Mouse (Mus musculus) neural tube, embryonic 10.5 days (tissue): ENCODE results near the gene Utp14b.

ENCODE experiments used
- DNase-seq: peaks from one replicate; pipeline ENCODE4 v3.0.0-alpha.2; 2017; ENCODE audit warnings: low spot score; ENCODE audit errors: extremely low spot score

Utp14b gene

GRCm38 (mm10) chr1:78657671-78658440, at the start of gene Utp14b, which contains the start of gene Acsl3:
Gene Utp14b (plus strand): TSS chr1:78658038.
Gene Acsl3 (plus strand): TSS chr1:78657825.
- DNase-seq, result peak; percentile 98

- no peak for DNase-seq
Observed at GRCm38 (mm10) chr1:78609134-78609907, 48.5 kb upstream of the Utp14b start.

GRCm38 (mm10) chr1:78611039-78611438, 46.8 kb upstream of the Utp14b start:
- DNase-seq, result no peak

- no peak for DNase-seq
Observed at GRCm38 (mm10) chr1:78612959-78613358, 44.9 kb upstream of the Utp14b start.

- DNase-seq, result no peak
Observed at GRCm38 (mm10) chr1:78624352-78624751, 33.5 kb upstream of the Utp14b start.

GRCm38 (mm10) chr1:78634486-78634885, 23.4 kb upstream of the Utp14b start:
- DNase-seq, result no peak

- DNase-seq, result no peak
Observed at GRCm38 (mm10) chr1:78640871-78641270, 17.0 kb upstream of the Utp14b start.

GRCm38 (mm10) chr1:78641791-78642190, 16.0 kb upstream of the Utp14b start:
- no peak for DNase-seq

- no peak for DNase-seq
Observed at GRCm38 (mm10) chr1:78642197-78642596, 15.6 kb upstream of the Utp14b start.

- DNase-seq, result no peak
Observed at GRCm38 (mm10) chr1:78647317-78647885, 10.4 kb upstream of the Utp14b start.

- no peak for DNase-seq
Observed at GRCm38 (mm10) chr1:78649269-78650061, 8.4 kb upstream of the Utp14b start.

GRCm38 (mm10) chr1:78656472-78656871, 1.4 kb upstream of the Utp14b start:
- peak; percentile 24 for DNase-seq

- DNase-seq, result peak; percentile 26
Observed at GRCm38 (mm10) chr1:78657021-78657629, 713 bp upstream of the Utp14b start.

- DNase-seq, result peak; percentile 17
Observed at GRCm38 (mm10) chr1:78658441-78659269, 817 bp downstream of the Utp14b start.

GRCm38 (mm10) chr1:78659270-78659823, 1.5 kb downstream of the Utp14b start:
- no peak for DNase-seq

- no peak for DNase-seq
Observed at GRCm38 (mm10) chr1:78664326-78664725, 6.5 kb downstream of the Utp14b start.

GRCm38 (mm10) chr1:78665954-78666499, 8.2 kb downstream of the Utp14b start:
- DNase-seq, result no peak

- no peak for DNase-seq
Observed at GRCm38 (mm10) chr1:78666585-78666984, 8.7 kb downstream of the Utp14b start.

GRCm38 (mm10) chr1:78682291-78682690, 24.5 kb downstream of the Utp14b start:
- no peak for DNase-seq
